Mouse (Mus musculus) left cerebral cortex, adult 2 months (tissue): ENCODE measurements around the gene 4930558C23Rik. TPM values are rescaled to one million over a fixed set of nuclear protein-coding genes. Genes with fewer than 3 reads are reported as not detected.
A peak's percentile ranks its signal among the peaks of the same experiment; 100 is the strongest.
"Not testable (repeated sequence)": the region's sequence is repeated elsewhere in the genome, so short reads cannot be mapped to it uniquely, and the experiment has no call there.

Experiments used
- DNase-seq, 2 experiments: peaks; one replicate each; pipeline ENCODE4 v3.0.0; 2021 to 2022; ENCODE audit warnings: low spot score in 2 of 2, mixed read lengths in 1 of 2; ENCODE audit errors: extremely low spot score in 1 of 2
- H3K27ac ChIP-seq: fragments of 200-600 bp; 2 replicates; pipeline ENCODE4 v1.8.1; 2022
- H3K4me3 ChIP-seq: fragments of 200-600 bp; 2 replicates; pipeline ENCODE4 v1.8.1; 2022
- CTCF ChIP-seq: fragments of 200-600 bp; IDR thresholded peaks from 2 replicates; pipeline ENCODE4 v1.8.1; 2022; ENCODE audit warnings: antibody characterized with exemption, mild to moderate bottlenecking, moderate library complexity
- intact Hi-C: fragments of 180-260 bp; cut with DNase I; formaldehyde crosslinking; loops from one replicate; pipeline ENCODE4 v1.15.1; 2025
- total RNA-seq, 2 experiments: library from RNA; stranded (reverse); gene quantifications; 2 replicates each; pipeline ENCODE4 v1.2.3; 2021

4930558C23Rik gene
- total RNA-seq, 2 experiments from 2014 or later: not detected

DNA sequence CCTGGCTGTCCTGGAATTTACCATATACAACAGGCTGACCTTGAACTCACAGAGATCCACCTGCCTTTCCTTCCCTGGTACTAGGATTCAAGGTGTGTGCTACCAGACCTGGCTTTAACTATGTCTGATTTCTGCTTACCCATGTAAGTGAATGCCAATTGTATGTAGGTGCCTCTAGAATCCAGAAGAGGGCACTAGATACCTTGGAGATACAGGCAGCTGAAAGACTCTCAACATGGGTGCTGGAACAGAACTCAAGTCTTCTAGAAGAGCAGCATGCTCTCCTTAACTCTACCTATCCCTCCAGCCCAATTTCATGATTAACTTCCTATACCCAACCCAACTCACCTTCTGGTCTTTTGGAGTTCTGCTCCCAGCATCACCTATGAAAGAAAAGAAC is 53.1 kb downstream of the 4930558C23Rik start:
- intact Hi-C loops: loop anchor here (2.0 to 10.0 kb wide), 2 partner anchors 101 to 435 kb away; no protein-coding TSS in a partner anchor
- peak; percentile 61 for TF ChIP-seq CTCF
- no peak for DNase-seq
- H3K4me3 ChIP-seq: no peak overlapping the region
- no peak overlapping the region for H3K27ac ChIP-seq

DNA sequence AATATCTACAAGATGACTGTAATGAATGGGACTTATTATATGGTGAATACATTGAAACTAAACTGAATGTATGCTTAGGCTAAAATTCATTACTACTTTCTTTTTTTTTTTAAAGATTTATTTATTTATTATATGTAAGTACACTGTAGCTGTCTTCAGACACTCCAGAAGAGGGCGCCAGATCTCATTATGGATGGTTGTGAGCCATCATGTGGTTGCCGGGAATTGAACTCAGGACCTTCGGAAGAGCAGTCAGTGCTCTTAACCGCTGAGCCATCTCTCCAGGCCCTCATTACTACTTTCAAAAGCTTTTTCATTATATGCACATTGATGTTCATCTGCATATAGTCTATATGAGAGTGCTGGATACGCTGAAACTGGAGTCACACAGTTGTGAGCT is 54.3 kb downstream of the 4930558C23Rik start:
- not testable (repeated sequence) for H3K4me3 ChIP-seq, H3K27ac ChIP-seq, DNase-seq
- intact Hi-C loops: loop anchor here (2.0 to 10.0 kb wide), 2 partner anchors 102 to 436 kb away; no protein-coding TSS in a partner anchor
- TF ChIP-seq CTCF: peak; percentile 24

DNA sequence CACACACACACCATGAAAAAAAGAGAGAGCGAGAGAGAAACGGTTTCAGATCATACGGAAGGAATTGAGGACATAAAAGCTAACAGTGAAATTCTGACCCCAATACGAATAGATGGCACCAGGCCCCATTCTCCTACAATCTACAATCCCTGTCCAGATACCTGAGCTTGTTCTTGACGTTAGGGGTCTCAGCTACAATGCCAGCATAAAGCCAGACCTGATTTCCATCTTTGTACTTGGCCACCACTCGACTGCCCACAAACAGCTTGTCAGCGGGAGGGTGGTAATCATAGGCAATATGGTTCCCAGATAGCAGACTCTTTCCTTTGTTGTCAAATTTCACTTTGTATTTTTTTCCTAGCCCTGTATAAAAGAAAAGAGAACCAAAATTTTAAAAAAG is 56.2 kb downstream of the 4930558C23Rik start:
- intact Hi-C loops: loop anchor here (10.0 kb wide), 1 partner anchor 438 kb away; no protein-coding TSS in a partner anchor
- H3K4me3 ChIP-seq: no peak overlapping the region

DNA sequence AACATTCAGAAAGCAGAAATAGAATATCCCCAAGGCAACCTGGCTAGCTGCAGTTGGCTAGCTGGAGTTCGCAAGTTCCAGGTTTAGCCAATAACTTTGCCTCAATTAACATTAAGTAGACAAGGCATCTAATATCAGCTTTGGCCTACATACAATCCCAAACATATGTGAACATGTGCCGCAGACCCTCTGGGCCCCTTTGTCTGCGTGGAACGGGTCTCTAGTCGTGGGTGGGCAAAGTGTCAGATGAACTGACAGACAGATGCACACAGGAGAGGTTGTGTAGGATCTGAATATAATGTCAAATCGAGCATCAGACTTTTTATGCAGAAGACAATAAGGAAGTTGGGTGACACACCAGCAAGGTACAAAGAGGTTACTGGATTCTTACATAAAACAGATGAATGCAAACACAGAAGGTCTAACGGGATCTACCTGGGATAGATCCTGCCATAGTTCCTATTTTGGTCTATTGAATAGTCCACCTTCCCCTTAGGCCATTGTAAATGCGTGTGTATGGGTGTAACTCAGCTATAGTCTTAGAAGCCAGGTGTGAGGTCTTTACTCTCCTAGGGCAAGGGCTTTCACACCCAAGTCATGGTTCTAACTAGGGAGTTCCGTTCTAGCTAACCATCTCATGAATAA is 59.2 kb downstream of the 4930558C23Rik start:
- intact Hi-C loops: loop anchor here (10.0 kb wide), 1 partner anchor 441 kb away; no protein-coding TSS in a partner anchor
- not testable (repeated sequence) for DNase-seq, H3K27ac ChIP-seq, H3K4me3 ChIP-seq

More for the DNA sequence above, 56.2 kb downstream of the 4930558C23Rik start:
- TF ChIP-seq CTCF: no peak
- H3K27ac ChIP-seq: no peak overlapping the region
- no peak for DNase-seq

DNA sequence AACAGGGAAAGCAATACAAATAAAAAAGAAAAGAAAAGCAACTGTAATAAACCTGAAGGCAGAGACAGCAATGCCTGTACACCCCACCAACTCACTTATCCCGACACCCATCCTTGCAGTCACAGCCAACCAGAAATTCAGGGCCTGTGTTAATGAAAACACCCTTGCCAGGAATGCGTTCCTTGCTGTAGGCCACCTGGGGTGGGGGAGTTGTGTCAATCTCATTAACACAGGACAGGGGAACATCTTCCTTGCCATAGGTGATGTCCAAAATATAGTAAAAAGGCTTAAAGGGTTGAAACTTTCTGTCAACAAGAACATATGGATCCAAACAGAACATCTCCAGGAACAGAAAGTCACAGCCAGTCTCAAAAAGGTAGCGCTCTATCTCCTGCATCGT is 64.4 kb downstream of the 4930558C23Rik start:
- intact Hi-C loops: no loop called here
- no peak overlapping the region for H3K27ac ChIP-seq

DNA sequence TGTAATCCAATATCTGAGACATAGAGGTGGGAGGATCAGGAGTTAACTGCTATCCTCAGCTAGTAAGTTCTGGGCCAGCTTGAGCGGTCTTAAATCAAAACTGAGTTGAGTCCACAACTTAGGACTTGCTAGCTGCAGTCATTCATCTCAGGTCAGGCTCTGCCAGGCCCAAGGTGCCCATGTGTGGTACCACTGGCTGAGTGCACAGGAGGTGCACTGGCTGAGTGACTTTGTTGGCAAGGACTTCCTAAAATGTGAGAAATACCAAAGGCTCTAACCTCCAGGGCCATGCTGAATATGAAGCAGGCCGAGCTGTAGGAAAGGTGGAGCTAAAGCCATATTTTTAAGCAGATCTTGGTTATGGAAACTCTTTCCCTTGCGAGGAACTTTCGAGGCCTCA is 65.3 kb downstream of the 4930558C23Rik start:
- intact Hi-C loops: no loop called here
- DNase-seq: no peak
- no peak overlapping the region for H3K27ac ChIP-seq
- TF ChIP-seq CTCF: no peak
- no peak overlapping the region for H3K4me3 ChIP-seq

More for the DNA sequence above, 64.4 kb downstream of the 4930558C23Rik start:
- TF ChIP-seq CTCF: no peak
- DNase-seq: no peak
- H3K4me3 ChIP-seq: no peak overlapping the region

Other genes starting within 250 kb of the 4930558C23Rik start
- gene Sema6c, start 242.4 kb downstream of the 4930558C23Rik start, total RNA-seq: 10 to 100 TPM; 24.8 to 26.5 TPM
- 10 to 100 TPM; 10.9 to 11.8 TPM for gene Gabpb2, start 184.9 kb downstream of the 4930558C23Rik start, total RNA-seq
- 10 to 100 TPM; 67.5 to 70.3 TPM for gene Cdc42se1, start 174.1 kb downstream of the 4930558C23Rik start, total RNA-seq
- gene Mllt11, start 170.7 kb downstream of the 4930558C23Rik start, total RNA-seq: 100 to 1,000 TPM; 272 to 277 TPM
- gene Gm128, start 161.2 kb downstream of the 4930558C23Rik start, total RNA-seq: under 1 TPM; 0.20 to 0.61 TPM
- under 1 TPM; 0.61 to 0.87 TPM for gene Bnipl, start 151.6 kb downstream of the 4930558C23Rik start, total RNA-seq
- 10 to 100 TPM; 19.9 to 21.5 TPM for gene Mindy1, start 121.5 kb downstream of the 4930558C23Rik start, total RNA-seq
- gene Prune1, start 120.8 kb downstream of the 4930558C23Rik start, total RNA-seq: 10 to 100 TPM; 22.1 to 23.5 TPM
- gene Anxa9, start 95.7 kb downstream of the 4930558C23Rik start, total RNA-seq: under 1 TPM; 0.61 to 1.00 TPM
- gene Cers2, start 88.0 kb downstream of the 4930558C23Rik start, total RNA-seq: 10 to 100 TPM; 37.4 to 42.2 TPM
- gene Setdb1, start 45.6 kb downstream of the 4930558C23Rik start, total RNA-seq: 10 to 100 TPM; 35.7 to 37.2 TPM
- gene Arnt, start 31.5 kb upstream of the 4930558C23Rik start, total RNA-seq: 10 to 100 TPM; 39.1 to 43.3 TPM
- 1 to 10 TPM; 4.3 to 5.5 TPM for gene Ctsk, start 96.4 kb upstream of the 4930558C23Rik start, total RNA-seq
- gene Ctss, start 123.9 kb upstream of the 4930558C23Rik start, total RNA-seq: 10 to 100 TPM; 55.2 to 56.9 TPM
- not detected for gene Hormad1, start 156.8 kb upstream of the 4930558C23Rik start, total RNA-seq
- gene Golph3l, start 186.1 kb upstream of the 4930558C23Rik start, total RNA-seq: 10 to 100 TPM; 17.2 to 19.9 TPM
- gene Ensa, start 222.2 kb upstream of the 4930558C23Rik start, total RNA-seq: 100 to 1,000 TPM; 349 to 358 TPM